Mouse (Mus musculus) heart, adult 2 months (tissue): Measurements from ENCODE around the gene Glis3.

Experiments
- CTCF ChIP-seq: fragments of 200-600 bp; IDR thresholded peaks from 2 replicates; pipeline ENCODE4 v1.8.1; 2022; ENCODE audit warnings: antibody characterized with exemption, mild to moderate bottlenecking, moderate library complexity
- EP300 ChIP-seq: fragments of 200-500 bp; IDR thresholded peaks from 2 replicates; pipeline ENCODE4 v1.6.1; 2011; ENCODE audit warnings: low read depth, low read length, control low read depth; ENCODE audit not compliant: insufficient read depth
- POLR2A ChIP-seq: fragments of 200-500 bp; IDR thresholded peaks from 2 replicates; pipeline ENCODE4 v1.6.1; 2011; ENCODE audit warnings: mild to moderate bottlenecking, low read depth, low read length, control low read depth; ENCODE audit not compliant: insufficient read depth

GRCm38 (mm10) chr19:28591736-28592477 is 88.0 kb downstream of the Glis3 start:
- TF ChIP-seq EP300 (no peak), POLR2A (no peak), CTCF (no peak)
